Mouse (Mus musculus) limb, embryonic 14.5 days (tissue): Measurements from ENCODE around the gene Rap2c. TPM values are rescaled to one million over a fixed set of nuclear protein-coding genes. Genes with fewer than 3 reads are reported as not detected.

Experiments
- ATAC-seq: fragments of 200-750 bp; cut with Nextera tagmentation; 2 replicates; pipeline ENCODE4 v1.8.0; 2017; ENCODE audit warnings: low read depth, moderate number of reproducible peaks, moderate TSS enrichment; ENCODE audit not compliant: low FRiP score
- DNase-seq: peaks from one replicate; pipeline ENCODE4 v3.0.0-alpha.2; 2015; ENCODE audit warnings: low spot score
- H3K27ac ChIP-seq: fragments of 300-500 bp; sonication (generic); replicated peaks from 2 replicates; pipeline ENCODE4 v1.5.1; 2014; ENCODE audit warnings: low read depth, mild to moderate bottlenecking, low read length, moderate library complexity, mixed read lengths
- H3K27me3 ChIP-seq: fragments of 300-500 bp; sonication (generic); 2 replicates; pipeline ENCODE4 v1.6.1; 2014; ENCODE audit warnings: low read length, mixed read lengths; ENCODE audit not compliant: control insufficient read depth, insufficient read depth
- H3K36me3 ChIP-seq: fragments of 300-500 bp; sonication (generic); 2 replicates; pipeline ENCODE4 v1.6.1; 2014; ENCODE audit warnings: mild to moderate bottlenecking, low read length, moderate library complexity, mixed read lengths; ENCODE audit not compliant: control insufficient read depth, insufficient read depth
- H3K4me1 ChIP-seq: fragments of 300-500 bp; sonication (generic); 2 replicates; pipeline ENCODE4 v1.6.1; 2014; ENCODE audit warnings: antibody characterized with exemption, low read length, mixed read lengths; ENCODE audit not compliant: control insufficient read depth, insufficient read depth
- H3K4me2 ChIP-seq: fragments of 300-500 bp; sonication (generic); replicated peaks from 2 replicates; pipeline ENCODE4 v1.6.1; 2014; ENCODE audit warnings: low read depth, mild to moderate bottlenecking, low read length, moderate library complexity; ENCODE audit not compliant: severe bottlenecking
- H3K4me3 ChIP-seq: fragments of 300-500 bp; sonication (generic); replicated peaks from 2 replicates; pipeline ENCODE4 v1.5.1; 2014; ENCODE audit warnings: low read length
- H3K9ac ChIP-seq: fragments of 300-500 bp; sonication (generic); 2 replicates; pipeline ENCODE4 v1.6.1; 2014; ENCODE audit warnings: mild to moderate bottlenecking, low read depth, low read length, moderate library complexity; ENCODE audit not compliant: severe bottlenecking
- H3K9me3 ChIP-seq: fragments of 300-500 bp; sonication (generic); 2 replicates; pipeline ENCODE4 v1.6.1; 2016; ENCODE audit warnings: low read length; ENCODE audit not compliant: control insufficient read depth
- POLR2A ChIP-seq: fragments of 200-500 bp; IDR thresholded peaks from 2 replicates; pipeline ENCODE4 v1.8.0; 2012; ENCODE audit warnings: inconsistent platforms, mild to moderate bottlenecking, moderate library complexity, borderline replicate concordance; ENCODE audit not compliant: insufficient read depth, insufficient read length; ENCODE audit errors: extremely low read depth
- WGBS: fragments of 180-500 bp; shearing (Covaris S2); extraction: QIAGEN DNeasy Blood & Tissue Kit; methylation state at CpG from one replicate; pipeline ENCODE4 v1.1.7; 2014; 5-methylcytosine and 5-hydroxymethylcytosine counted together
- polyA plus RNA-seq, 2 experiments: library from polyadenylated mRNA; depleted of rRNA in 1 of 2; stranded (reverse) in 1 of 2; unstranded in 1 of 2; fragments of >200 nt; fragmentation: Nextera tagmentation in 1 of 2; extraction: Ambion mirVana in 1 of 2; gene quantifications; 2 replicates each; pipeline versions ENCODE4 v1.2.1 to v1.2.3; 2012 to 2014

Rap2c gene
- polyA plus RNA-seq, 2 experiments: 33.8 to 36.2 TPM

DNA sequence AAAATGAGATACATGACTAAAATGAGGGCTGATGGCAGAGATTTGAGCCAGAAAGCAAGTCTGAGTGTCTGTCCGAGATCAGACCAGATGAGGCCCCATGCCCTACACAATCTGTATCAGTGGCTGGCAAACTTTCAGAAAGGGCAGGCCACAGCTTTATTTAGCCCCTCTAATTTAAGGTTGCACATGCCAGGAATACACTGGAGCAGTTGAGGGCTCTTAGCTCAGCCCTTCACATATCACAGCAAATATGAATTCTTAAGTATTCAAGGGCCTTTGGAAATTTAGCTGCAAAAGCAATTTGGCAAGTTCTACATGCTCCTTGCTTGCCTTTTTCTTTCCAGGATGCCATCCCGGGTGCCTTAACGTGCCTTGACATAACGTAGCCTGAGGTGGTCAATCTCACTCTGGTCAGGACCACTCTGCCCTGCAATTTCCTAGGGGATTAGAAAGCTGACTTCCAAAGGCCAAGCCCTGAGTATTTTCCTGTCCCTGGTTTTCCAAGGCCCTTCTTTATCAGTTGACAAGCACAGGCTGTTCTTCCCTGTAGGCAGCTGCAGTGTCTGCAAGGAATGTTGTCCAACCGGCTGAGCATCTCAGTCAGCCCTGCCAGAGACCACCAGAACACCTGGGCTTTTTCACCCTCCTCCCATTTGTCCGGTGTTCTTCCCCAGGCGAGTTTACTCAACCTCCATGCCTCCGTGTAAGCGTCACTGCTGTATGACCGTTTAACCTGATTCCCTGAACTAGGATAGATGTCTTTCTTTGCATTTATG lies 49.5 kb downstream of the Rap2c start:
- Histone ChIP-seq H3K9me3 (no peaks in the 10 kb centered on the region), H3K27me3 (no peaks in the 10 kb centered on the region), H3K27ac (no peak overlapping the region), H3K36me3 (no peaks in the 10 kb centered on the region), H3K9ac (no peak overlapping the region), H3K4me3 (no peak overlapping the region), H3K4me2 (no peak overlapping the region), H3K4me1 (no peaks in the 10 kb centered on the region)
- DNase-seq (no peak), ATAC-seq (no peak)
- WGBS: 58% methylated on average over 10 of the region's 10 CpGs
- no peak for TF ChIP-seq POLR2A

- ATAC-seq (no peak), DNase-seq (no peak)
- Histone ChIP-seq H3K4me1 (no peaks in the 10 kb centered on the region), H3K27me3 (no peaks in the 10 kb centered on the region), H3K9me3 (no peaks in the 10 kb centered on the region), H3K27ac (no peak overlapping the region), H3K4me3 (no peak overlapping the region), H3K4me2 (no peak overlapping the region), H3K36me3 (no peaks in the 10 kb centered on the region), H3K9ac (no peak overlapping the region)
- 80% methylated on average over 3 of the region's 3 CpGs for WGBS
- no peak for TF ChIP-seq POLR2A
Observed at GRCm38 (mm10) chrX:50965157-50965556, 52.7 kb downstream of the Rap2c start.

DNA sequence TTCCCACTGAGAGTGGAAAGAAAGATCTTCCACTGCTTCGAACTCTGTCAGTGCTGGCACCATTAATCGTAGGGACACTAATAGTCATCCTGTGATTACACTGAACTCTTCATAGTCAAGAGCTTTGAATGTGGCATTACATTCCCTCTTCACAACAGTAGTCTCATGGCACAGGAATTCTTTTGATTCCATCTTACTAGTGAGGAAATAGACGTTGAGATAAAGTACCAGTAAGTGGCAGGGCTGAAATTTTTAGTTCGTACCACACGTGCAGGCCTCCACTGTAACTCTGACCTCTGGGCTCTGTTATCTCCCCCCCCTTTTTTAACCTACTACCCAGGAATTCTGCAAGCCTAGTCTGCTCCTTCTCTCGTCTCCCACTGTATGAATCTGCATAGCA lies 54.9 kb downstream of the Rap2c start:
- Histone ChIP-seq H3K9me3 (no peaks in the 10 kb centered on the region), H3K4me3 (no peak overlapping the region), H3K9ac (no peak overlapping the region), H3K4me2 (no peak overlapping the region), H3K4me1 (no peaks in the 10 kb centered on the region), H3K27me3 (no peaks in the 10 kb centered on the region), H3K36me3 (no peaks in the 10 kb centered on the region), H3K27ac (no peak overlapping the region)
- ATAC-seq (no peak), DNase-seq (no peak)
- 66% methylated on average over 6 of the region's 6 CpGs for WGBS
- TF ChIP-seq POLR2A: no peak

Other genes with a start within 250 kb of the Rap2c start
- gene Stk26, start 177.0 kb downstream of the Rap2c start, polyA plus RNA-seq (2012; rRNA removed): 46.3 and 47.4 TPM in 2 replicates
- 16.4 and 17.9 TPM in 2 replicates for gene Stk26, start 177.0 kb downstream of the Rap2c start, polyA plus RNA-seq (2014; fragmentation: Nextera tagmentation; extraction: Ambion mirVana)
- 0.38 and 0.55 TPM in 2 replicates for gene Frmd7, start 75.3 kb downstream of the Rap2c start, polyA plus RNA-seq (2012; rRNA removed)
- 0.10 and 0.11 TPM in 2 replicates for gene Frmd7, start 75.3 kb downstream of the Rap2c start, polyA plus RNA-seq (2014; fragmentation: Nextera tagmentation; extraction: Ambion mirVana)
- 10.7 and 12.9 TPM in 2 replicates for gene Mbnl3, start 188.5 kb upstream of the Rap2c start, polyA plus RNA-seq (2012; rRNA removed)
- 15.7 and 19.1 TPM in 2 replicates for gene Mbnl3, start 188.5 kb upstream of the Rap2c start, polyA plus RNA-seq (2014; fragmentation: Nextera tagmentation; extraction: Ambion mirVana)